Mouse (Mus musculus): ENCODE measurements around the gene Rsph1. TPM values are rescaled to one million over a fixed set of nuclear protein-coding genes. Genes with fewer than 3 reads are reported as not detected.
A peak's percentile ranks its signal among the peaks of the same experiment; 100 is the strongest.

The Rsph1 gene
- polyA plus RNA-seq, 1 experiment, result 2.7 TPM

GRCm38 (mm10) chr17:31290311-31290710 lies 13.1 kb upstream of the Rsph1 start:
- H3K27me3 ChIP-seq (ENCODE audit: control insufficient read depth, insufficient read depth, low read length), result no peaks in the 10 kb centered on the region
- H3K4me3 ChIP-seq (replicated peaks; ENCODE audit: insufficient read depth, low read depth, low read length), result no peak overlapping the region
- peaks cover 4% of the 10 kb centered on the region; the same call in 1 of the 2 replicates for H3K4me1 ChIP-seq (ENCODE audit: control insufficient read depth, insufficient read depth, low read length)
- no peak for DNase-seq
- TF ChIP-seq CTCF (IDR thresholded peaks at IDR 0.05; ENCODE audit: borderline replicate concordance, insufficient read depth, low read depth, low read length), result no peak
- H3K27ac ChIP-seq (ENCODE audit: insufficient read depth, low read length), result no peak overlapping the region

DNA sequence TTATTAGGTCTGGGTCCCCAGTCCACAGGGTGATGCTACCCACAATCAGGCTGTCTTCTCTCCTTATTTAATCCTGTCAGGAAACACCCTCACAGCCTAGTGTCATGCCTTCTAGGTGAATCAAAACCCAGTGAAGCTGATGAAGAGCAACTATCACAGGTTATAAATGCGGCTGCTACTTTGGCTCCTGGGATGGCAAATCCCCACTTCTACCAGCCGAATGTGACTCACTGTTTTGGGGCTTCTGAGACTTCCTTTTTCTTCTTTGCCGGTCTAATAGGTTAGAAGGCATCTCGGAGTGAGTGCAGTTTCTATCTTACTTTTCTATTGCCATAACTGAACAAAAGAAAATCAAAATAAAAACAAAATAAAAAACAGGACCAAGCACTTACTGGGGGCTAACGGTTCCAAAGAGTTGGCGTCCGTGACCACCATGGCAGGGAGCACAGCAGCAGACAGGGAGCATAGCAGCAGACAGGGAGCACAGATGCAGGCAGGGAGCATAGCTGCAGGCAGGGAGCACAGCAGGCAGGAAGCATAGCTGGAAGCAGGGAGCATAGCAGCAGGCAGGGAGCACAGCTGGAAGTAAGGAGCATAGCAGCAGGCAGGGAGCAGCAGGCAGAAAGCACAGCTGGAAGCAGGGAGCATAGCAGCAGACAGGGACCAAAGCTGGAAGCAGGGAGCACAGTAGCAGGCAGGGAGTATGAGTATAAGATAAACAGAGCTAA lies 12.0 kb upstream of the Rsph1 start:
- no peak for DNase-seq
- Histone ChIP-seq H3K27me3 (ENCODE audit: control insufficient read depth, insufficient read depth, low read length) (no peaks in the 10 kb centered on the region), H3K4me1 (ENCODE audit: control insufficient read depth, insufficient read depth, low read length) (0 out of 2 replicates have a peak, but pooled peaks cover 4% of the 10 kb centered on the region), H3K27ac (ENCODE audit: insufficient read depth, low read length) (no peak overlapping the region), H3K4me3 (replicated peaks; ENCODE audit: insufficient read depth, low read depth, low read length) (no peak overlapping the region)
- 70% methylated on average over 7 of the region's 7 CpGs for WGBS
- TF ChIP-seq POLR2A (IDR thresholded peaks at IDR 0.05; ENCODE audit: borderline replicate concordance, insufficient read depth, low read length) (no peak), CTCF (IDR thresholded peaks at IDR 0.05; ENCODE audit: borderline replicate concordance, insufficient read depth, low read depth, low read length) (no peak)

GRCm38 (mm10) chr17:31287216-31287615 lies 10.0 kb upstream of the Rsph1 start:
- TF ChIP-seq CTCF (IDR thresholded peaks at IDR 0.05; ENCODE audit: borderline replicate concordance, insufficient read depth, low read depth, low read length) (no peak), POLR2A (IDR thresholded peaks at IDR 0.05; ENCODE audit: borderline replicate concordance, insufficient read depth, low read length) (no peak)
- peaks cover 8% of the 10 kb centered on the region; the same call in 1 of the 2 replicates for H3K4me1 ChIP-seq (ENCODE audit: control insufficient read depth, insufficient read depth, low read length)
- WGBS, result 94% methylated on average over 3 of the region's 3 CpGs
- no peaks in the 10 kb centered on the region for H3K27me3 ChIP-seq (ENCODE audit: control insufficient read depth, insufficient read depth, low read length)
- H3K27ac ChIP-seq (ENCODE audit: insufficient read depth, low read length), result no peak overlapping the region
- no peak overlapping the region for H3K4me3 ChIP-seq (replicated peaks; ENCODE audit: insufficient read depth, low read depth, low read length)
- DNase-seq, result no peak

DNA sequence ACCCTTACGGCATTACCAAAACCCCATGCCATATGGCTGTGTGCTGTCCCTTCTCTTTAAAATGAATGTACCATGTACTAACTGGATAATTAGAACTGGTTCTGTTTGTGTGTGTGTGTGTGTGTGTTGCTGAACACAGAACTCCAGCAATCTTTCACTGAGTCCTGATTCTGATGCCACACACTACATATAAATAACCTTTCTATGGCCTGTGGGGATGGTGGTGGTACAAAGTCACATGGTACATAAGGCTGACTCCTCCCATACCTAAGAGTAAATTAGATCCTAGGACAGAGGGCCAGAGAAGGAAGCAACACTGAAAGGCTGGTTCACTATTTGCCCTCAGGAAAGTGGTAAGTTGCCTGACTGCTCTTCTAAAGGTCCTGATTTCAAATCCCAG lies 9.3 kb upstream of the Rsph1 start, which contains the start of gene Slc37a1:
Slc37a1 (plus strand) TSS at position 301 of the 400 bp plus-strand sequence.
- TF ChIP-seq CTCF (IDR thresholded peaks at IDR 0.05; ENCODE audit: borderline replicate concordance, insufficient read depth, low read depth, low read length) (no peak), POLR2A (IDR thresholded peaks at IDR 0.05; ENCODE audit: borderline replicate concordance, insufficient read depth, low read length) (no peak)

DNA sequence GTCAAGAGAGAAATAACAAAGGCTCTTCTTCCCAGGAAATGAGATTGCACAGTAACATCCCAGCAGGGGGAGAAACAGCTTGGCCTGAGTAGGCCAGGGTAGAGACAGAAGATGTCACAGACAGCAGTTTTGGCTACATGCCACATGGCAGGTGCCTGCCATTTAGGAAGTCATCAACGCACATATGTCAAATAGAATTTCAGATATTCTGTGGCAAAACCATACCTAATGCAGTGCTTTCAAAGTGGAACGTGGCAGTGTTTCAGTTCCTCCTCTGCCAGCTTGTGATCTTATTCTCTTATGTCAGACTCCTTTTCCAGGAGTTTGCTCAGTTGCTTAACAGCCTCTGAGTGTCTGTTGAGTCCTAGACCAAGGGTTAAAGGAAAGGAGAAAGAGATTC lies 8.7 kb upstream of the Rsph1 start:
- H3K27ac ChIP-seq (ENCODE audit: insufficient read depth, low read length), result no peak overlapping the region
- no peaks in the 10 kb centered on the region for H3K27me3 ChIP-seq (ENCODE audit: control insufficient read depth, insufficient read depth, low read length)
- H3K4me1 ChIP-seq (ENCODE audit: control insufficient read depth, insufficient read depth, low read length), result peaks cover 8% of the 10 kb centered on the region; the same call in 1 of the 2 replicates
- no peak overlapping the region for H3K4me3 ChIP-seq (replicated peaks; ENCODE audit: insufficient read depth, low read depth, low read length)
- peak in 1 of 2 experiments; percentile 28 for DNase-seq
- 12% methylated on average over 2 of the region's 2 CpGs for WGBS
- TF ChIP-seq CTCF (IDR thresholded peaks at IDR 0.05; ENCODE audit: borderline replicate concordance, insufficient read depth, low read depth, low read length) (no peak), POLR2A (IDR thresholded peaks at IDR 0.05; ENCODE audit: borderline replicate concordance, insufficient read depth, low read length) (no peak)

More for the DNA sequence above, 9.3 kb upstream of the Rsph1 start, which contains the start of gene Slc37a1:
- Histone ChIP-seq H3K4me3 (replicated peaks; ENCODE audit: insufficient read depth, low read depth, low read length) (no peak within 1 kb of the TSS), H3K4me1 (ENCODE audit: control insufficient read depth, insufficient read depth, low read length) (peaks cover 8% of the 10 kb centered on the region; the same call in 1 of the 2 replicates), H3K27ac (ENCODE audit: insufficient read depth, low read length) (no peak within 1 kb of the TSS), H3K27me3 (ENCODE audit: control insufficient read depth, insufficient read depth, low read length) (no peaks in the 10 kb centered on the region)
- DNase-seq, result no peak
- 97% methylated on average over 1 of the region's 1 CpGs for WGBS

DNA sequence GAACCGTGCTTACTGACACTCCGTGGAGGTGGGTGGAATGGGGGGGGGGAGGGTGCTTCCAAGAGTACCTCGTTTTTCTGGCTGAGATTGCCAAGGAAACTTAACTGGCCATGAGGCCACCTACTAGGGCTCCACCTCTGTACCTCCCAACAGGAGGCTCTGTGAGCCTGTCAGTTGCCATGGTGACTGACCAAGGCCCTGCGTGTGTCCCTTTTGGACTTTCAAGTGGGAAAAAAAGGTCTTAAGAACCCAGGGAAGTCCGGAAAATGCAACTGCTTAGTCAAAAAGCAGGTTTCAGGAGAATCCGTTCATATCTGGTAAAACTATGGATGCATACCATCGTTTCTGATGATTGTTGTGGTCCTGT lies 5.5 kb upstream of the Rsph1 start:
- peaks cover 8% of the 10 kb centered on the region for H3K4me1 ChIP-seq (ENCODE audit: control insufficient read depth, insufficient read depth, low read length)
- H3K27me3 ChIP-seq (ENCODE audit: control insufficient read depth, insufficient read depth, low read length), result no peaks in the 10 kb centered on the region
- 27% methylated on average over 7 of the region's 7 CpGs for WGBS
- DNase-seq, result no peak
- TF ChIP-seq POLR2A (IDR thresholded peaks at IDR 0.05; ENCODE audit: borderline replicate concordance, insufficient read depth, low read length) (no peak), CTCF (IDR thresholded peaks at IDR 0.05; ENCODE audit: borderline replicate concordance, insufficient read depth, low read depth, low read length) (no peak)
- H3K27ac ChIP-seq (ENCODE audit: insufficient read depth, low read length), result no peak overlapping the region
- H3K4me3 ChIP-seq (replicated peaks; ENCODE audit: insufficient read depth, low read depth, low read length), result no peak overlapping the region

- Histone ChIP-seq H3K4me3 (replicated peaks; ENCODE audit: insufficient read depth, low read depth, low read length) (no peak overlapping the region), H3K4me1 (ENCODE audit: control insufficient read depth, insufficient read depth, low read length) (peaks cover 11% of the 10 kb centered on the region), H3K27ac (ENCODE audit: insufficient read depth, low read length) (no peak overlapping the region), H3K27me3 (ENCODE audit: control insufficient read depth, insufficient read depth, low read length) (no peaks in the 10 kb centered on the region)
- TF ChIP-seq POLR2A (IDR thresholded peaks at IDR 0.05; ENCODE audit: borderline replicate concordance, insufficient read depth, low read length) (no peak), CTCF (IDR thresholded peaks at IDR 0.05; ENCODE audit: borderline replicate concordance, insufficient read depth, low read depth, low read length) (peak; percentile 15; the same call in 1 of the 2 replicates)
- DNase-seq, result peak in 1 of 2 experiments; percentile 37
- WGBS, result 36% methylated on average over 19 of the region's 19 CpGs
Observed at GRCm38 (mm10) chr17:31281830-31282686, 4.9 kb upstream of the Rsph1 start.
